Mouse (Mus musculus): ENCODE results near the gene Mc3r.

GRCm38 (mm10) chr2:172226945-172227344 is 21.3 kb upstream of the Mc3r start:
- TF ChIP-seq POLR2A (IDR thresholded peaks at IDR 0.05; ENCODE audit: low read depth, low read length) (no peak), CTCF (IDR thresholded peaks at IDR 0.05; ENCODE audit: borderline replicate concordance, insufficient read depth, low read length) (peak; percentile 39; the same call in 1 of the 2 replicates)
